Comparison of ENCODE assay signal across 8 mouse cellular contexts in the genomic region with DNA sequence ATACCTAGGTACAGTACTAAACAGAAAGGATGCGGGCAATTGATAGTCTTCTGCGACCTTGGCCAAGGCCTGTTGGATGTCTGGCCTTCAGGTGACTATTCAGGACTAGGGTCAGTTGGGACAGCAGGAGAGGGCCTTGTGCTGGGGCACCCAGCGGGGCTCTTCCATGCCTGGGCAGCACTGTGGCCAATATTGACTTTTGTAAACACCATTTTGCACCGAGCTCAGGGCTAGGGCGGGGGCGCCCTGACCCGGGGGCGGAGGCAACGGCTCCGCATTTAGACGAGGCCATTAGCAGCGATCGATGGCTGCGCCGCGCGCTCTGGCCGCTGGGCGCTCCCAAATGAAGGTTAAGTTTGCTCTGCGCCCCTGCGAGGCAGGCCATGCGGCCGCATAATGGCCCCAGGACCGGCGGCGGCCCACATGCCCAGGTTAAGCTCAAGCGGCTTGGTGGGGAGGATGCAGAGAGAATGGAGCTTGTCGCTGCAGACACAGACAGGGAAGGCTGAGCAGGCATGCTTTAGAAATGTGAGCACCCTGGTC.
A peak's percentile ranks its signal among the peaks of the same experiment; 100 is the strongest.
DNase-seq lines count a peak whose midpoint lies in the region; ATAC-seq and TF ChIP-seq lines count a peak whose summit lies in the region.
"Had no signal": no experiment of that assay in that cellular context is flagged by ENCODE, and none has a peak within 500 bp of the region (broad histone marks: within the 10 kb centered on the region; RNA-seq: fewer than 3 reads in every experiment).

No protein-coding gene starts in this region.

- 23% methylated on average over 28 of the region's 28 CpGs for WGBS in lung, postnatal 0 days
- 45% methylated on average over 28 of the region's 28 CpGs for WGBS in lung, adult 2 months
- WGBS in hindbrain, embryonic 10.5 days, result 9% methylated on average over 28 of the region's 28 CpGs
- WGBS in midbrain, embryonic 10.5 days, result 10% methylated on average over 28 of the region's 28 CpGs

- DNase-seq in lung, postnatal 0 days (ENCODE audit: low spot score), result no peak
- DNase-seq in lung, adult 2 months, result no peak
- DNase-seq in hindbrain, embryonic 10.5 days (ENCODE audit: low spot score), result peak; percentile 79
- peak; percentile 70 for DNase-seq in midbrain, embryonic 10.5 days (ENCODE audit: low spot score)
- no peak for DNase-seq in gastrocnemius, postnatal 14 days
- no peak for DNase-seq in layer of hippocampus, adult 8-10 months (ENCODE audit: low spot score in 2 of 2)
- DNase-seq in B cell, adult 2 months, result no peak
- DNase-seq: kidney, adult 8-10 months had no signal

- intact Hi-C loops in gastrocnemius, postnatal 14 days (cut with DNase I; ENCODE audit: low total_unique reads), result loop anchor here (10.0 kb wide), 1 partner anchor 244 kb away; the partner anchor contains the start of gene Trabd2b

- TF ChIP-seq CTCF in lung, postnatal 0 days (IDR thresholded peaks at IDR 0.05), result peak; percentile 15; the same call in 1 of the 2 replicates
- TF ChIP-seq CTCF in lung, adult 2 months (IDR thresholded peaks at IDR 0.05; ENCODE audit: insufficient read depth, low read length), result no peak

- no peak for TF ChIP-seq POLR2A in lung, adult 2 months (IDR thresholded peaks at IDR 0.05; ENCODE audit: borderline replicate concordance, extremely low read depth, low read depth, low read length)

- no peaks in the 10 kb centered on the region for H3K4me1 ChIP-seq in lung, postnatal 0 days (ENCODE audit: insufficient read depth, low read depth, low read length)
- peaks cover 2% of the 10 kb centered on the region for H3K4me1 ChIP-seq in lung, adult 2 months (ENCODE audit: control insufficient read depth, insufficient read depth, low read length)
- peaks cover 30% of the 10 kb centered on the region for H3K4me1 ChIP-seq in hindbrain, embryonic 10.5 days (replicated peaks)
- H3K4me1 ChIP-seq in midbrain, embryonic 10.5 days, result peaks cover 27% of the 10 kb centered on the region

- TF ChIP-seq EP300 in lung, postnatal 0 days (IDR thresholded peaks at IDR 0.05), result no peak

- H3K27me3 ChIP-seq in lung, postnatal 0 days (replicated peaks; ENCODE audit: insufficient read depth, low read length), result no peaks in the 10 kb centered on the region
- peaks cover 64% of the 10 kb centered on the region for H3K27me3 ChIP-seq in hindbrain, embryonic 10.5 days (ENCODE audit: insufficient read depth, poor library complexity, severe bottlenecking)
- peaks cover 50% of the 10 kb centered on the region for H3K27me3 ChIP-seq in midbrain, embryonic 10.5 days (ENCODE audit: low read depth, poor library complexity, severe bottlenecking)

- H3K4me2 ChIP-seq in lung, postnatal 0 days (replicated peaks; ENCODE audit: low read depth, low read length), result no peak overlapping the region

- no peak overlapping the region for H3K9ac ChIP-seq in lung, postnatal 0 days (replicated peaks; ENCODE audit: low read depth)

- no peak overlapping the region for H3K27ac ChIP-seq in lung, postnatal 0 days (ENCODE audit: low read length)
- peak overlapping the region; percentile 54; the same call in 1 of the 2 replicates for H3K27ac ChIP-seq in hindbrain, embryonic 10.5 days
- H3K27ac ChIP-seq in midbrain, embryonic 10.5 days (replicated peaks), result peak overlapping the region; percentile 33

- H3K4me3 ChIP-seq in lung, postnatal 0 days (ENCODE audit: low read depth, low read length), result no peak overlapping the region
- H3K4me3 ChIP-seq in lung, adult 2 months (replicated peaks; ENCODE audit: extremely low read depth, low read depth, low read length), result no peak overlapping the region
- H3K4me3 ChIP-seq in hindbrain, embryonic 10.5 days, result peak overlapping the region; percentile 20; the same call in 1 of the 2 replicates
- peak overlapping the region; percentile 30; the same call in 1 of the 2 replicates for H3K4me3 ChIP-seq in midbrain, embryonic 10.5 days

- H3K36me3 ChIP-seq in lung, postnatal 0 days (ENCODE audit: insufficient read depth, low read length), result no peaks in the 10 kb centered on the region
- H3K36me3 ChIP-seq in hindbrain, embryonic 10.5 days, result no peaks in the 10 kb centered on the region
- no peaks in the 10 kb centered on the region for H3K36me3 ChIP-seq in midbrain, embryonic 10.5 days

- 0 out of 2 replicates have a peak, but pooled peaks have one; percentile 16 for ATAC-seq in lung, postnatal 0 days

- no peaks in the 10 kb centered on the region for H3K9me3 ChIP-seq in lung, postnatal 0 days (ENCODE audit: low read length)
- H3K9me3 ChIP-seq in hindbrain, embryonic 10.5 days, result no peaks in the 10 kb centered on the region
- no peaks in the 10 kb centered on the region for H3K9me3 ChIP-seq in midbrain, embryonic 10.5 days (replicated peaks)

Comparison
In these comparisons a context has a peak if more than half of its experiments do, and no peak if none do; other contexts are left out.
1. DNase-seq: peak in hindbrain, embryonic 10.5 days (single experiment) and midbrain, embryonic 10.5 days (single experiment); none in lung, postnatal 0 days (single experiment), lung, adult 2 months (single experiment), gastrocnemius, postnatal 14 days (single experiment), layer of hippocampus, adult 8-10 months (0 of 2) and B cell, adult 2 months (0 of 2).
2. H3K4me3 ChIP-seq: peak in hindbrain, embryonic 10.5 days (single experiment) and midbrain, embryonic 10.5 days (single experiment); none in lung, postnatal 0 days (single experiment) and lung, adult 2 months (single experiment).